15 mouse cellular contexts compared by ENCODE assay signal in the genomic region with DNA sequence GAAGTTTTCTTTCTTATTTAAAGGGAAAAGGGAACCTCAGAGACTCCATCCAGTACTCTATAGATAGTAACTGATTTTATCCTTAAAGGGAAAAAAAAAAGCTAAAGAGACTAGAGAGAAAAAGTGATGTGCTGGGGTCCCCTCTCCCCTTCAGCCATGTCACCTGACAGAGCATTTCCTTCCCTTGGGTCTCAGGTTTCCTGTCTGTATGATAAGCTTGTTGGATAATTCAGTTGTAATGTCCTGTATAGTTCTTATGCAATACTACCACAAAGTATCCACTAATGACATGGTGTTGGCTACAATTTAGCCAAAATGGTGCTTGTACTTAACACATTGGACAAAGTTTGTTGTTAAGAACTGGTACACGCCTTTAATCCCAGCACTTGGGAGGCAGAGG. TPM values are rescaled to one million over a fixed set of nuclear protein-coding genes. Genes with fewer than 3 reads are reported as not detected.
"Had no signal": no experiment of that assay in that cellular context is flagged by ENCODE, and none has a peak within 500 bp of the region (broad histone marks: within the 10 kb centered on the region; RNA-seq: fewer than 3 reads in every experiment).

No protein-coding gene starts in this region.

- H3K9ac ChIP-seq: limb, embryonic 12.5 days; liver, embryonic 12.5 days; lung, embryonic 15.5 days; neural tube, embryonic 12.5 days had no signal

- DNase-seq: kidney, adult 2 months; lung, postnatal 14 days; midbrain, embryonic 14.5 days; spleen, adult 18-20 months; thymus, adult 18-20 months; thymus, postnatal 36 days had no signal

- H3K4me3 ChIP-seq: limb, embryonic 12.5 days; liver, embryonic 12.5 days; lung, embryonic 15.5 days; midbrain, embryonic 10.5 days; myocyte; neural tube, embryonic 12.5 days had no signal

- H3K27ac ChIP-seq: lung, embryonic 15.5 days; macrophage; midbrain, embryonic 10.5 days; neural tube, embryonic 12.5 days had no signal

- H3K4me1 ChIP-seq: neural tube, embryonic 12.5 days had no signal

- ATAC-seq: liver, embryonic 12.5 days had no signal

- H3K27me3 ChIP-seq: limb, embryonic 12.5 days; liver, embryonic 12.5 days; lung, embryonic 15.5 days; neural tube, embryonic 12.5 days had no signal

RNA-seq across cellular contexts. Expression of a gene that starts 25.3 kb away (rescaled TPM):
- total RNA-seq: neutrophil, adult 5-6 weeks had no signal
- polyA plus RNA-seq: limb, embryonic 12.5 days; liver, embryonic 12.5 days; liver, embryonic 16.5 days; myocyte had no signal
